Mouse (Mus musculus) ES-E14 (cell line): ENCODE data around the gene Nbr1. TPM values are rescaled to one million over a fixed set of nuclear protein-coding genes. Genes with fewer than 3 reads are reported as not detected.
A peak's percentile ranks its signal among the peaks of the same experiment; 100 is the strongest.
"Not testable (repeated sequence)": the region's sequence is repeated elsewhere in the genome, so short reads cannot be mapped to it uniquely, and the experiment has no call there.

Experiments
- DNase-seq: peaks from one replicate; pipeline ENCODE4 v3.0.0-alpha.2; 2013; ENCODE audit warnings: low read depth, low spot score
- H3K27ac ChIP-seq: 2 replicates; pipeline ENCODE4 v1.5.1; 2012; ENCODE audit warnings: low read depth, mild to moderate bottlenecking, low read length, moderate library complexity, mixed read lengths; ENCODE audit not compliant: poor library complexity, insufficient read depth, severe bottlenecking
- H3K36me3 ChIP-seq: 2 replicates; pipeline ENCODE4 v1.6.1; 2012; ENCODE audit warnings: mild to moderate bottlenecking, low read length, moderate library complexity, mixed read lengths; ENCODE audit not compliant: control insufficient read depth, poor library complexity, insufficient read depth, severe bottlenecking
- H3K4me1 ChIP-seq, 2 experiments: fragments of 150-350 bp in 1 of 2; sonication (generic) in 1 of 2; 2 replicates each; pipeline ENCODE4 v1.6.1; 2012; ENCODE audit warnings: low read length in 2 of 2, mild to moderate bottlenecking in 1 of 2, mixed read lengths in 1 of 2; ENCODE audit not compliant: control insufficient read depth in 2 of 2, insufficient read depth in 2 of 2, poor library complexity in 1 of 2
- H3K4me3 ChIP-seq, 2 experiments: fragments of 150-350 bp in 1 of 2; sonication (generic) in 1 of 2; 2 replicates each; pipeline ENCODE4 v1.5.1; 2012; ENCODE audit warnings: low read length in 2 of 2, low read depth in 1 of 2, mild to moderate bottlenecking in 1 of 2, mixed read lengths in 1 of 2; ENCODE audit not compliant: insufficient read depth in 1 of 2, poor library complexity in 1 of 2, severe bottlenecking in 1 of 2
- H3K9ac ChIP-seq: 2 replicates; pipeline ENCODE4 v1.6.1; 2012; ENCODE audit warnings: low read depth, mild to moderate bottlenecking, low read length, mixed read lengths; ENCODE audit not compliant: poor library complexity, insufficient read depth, severe bottlenecking
- H3K9me3 ChIP-seq: fragments of 150-350 bp; sonication (generic); 2 replicates; pipeline ENCODE4 v1.6.1; 2012; ENCODE audit warnings: low read depth, mild to moderate bottlenecking, low read length; ENCODE audit not compliant: control insufficient read depth, insufficient read depth
- CHD2 ChIP-seq: IDR thresholded peaks from 2 replicates; pipeline ENCODE4 v1.6.1; 2014; ENCODE audit warnings: mild to moderate bottlenecking, low read depth, low read length, inconsistent platforms
- HCFC1 ChIP-seq: IDR thresholded peaks from 2 replicates; pipeline ENCODE4 v1.6.1; 2012; ENCODE audit warnings: low read length, inconsistent platforms, borderline replicate concordance; ENCODE audit not compliant: insufficient read depth
- MAFK ChIP-seq: IDR thresholded peaks from 2 replicates; pipeline ENCODE4 v1.6.1; 2014; ENCODE audit warnings: mild to moderate bottlenecking, low read depth, low read length, inconsistent platforms; ENCODE audit not compliant: insufficient read depth
- ZC3H11A ChIP-seq: IDR thresholded peaks from 2 replicates; pipeline ENCODE4 v1.6.1; 2012; ENCODE audit warnings: low read depth, mild to moderate bottlenecking, inconsistent platforms, low read length, borderline replicate concordance
- ZNF384 ChIP-seq: IDR thresholded peaks from 2 replicates; pipeline ENCODE4 v1.6.1; 2012; ENCODE audit warnings: low read depth, low read length, inconsistent platforms
- in situ Hi-C, 2 experiments: fragments of 600-800 bp; cut with MboI; formaldehyde crosslinking; loops; one replicate each; pipeline ENCODE4 v1.15.1; 2025; ENCODE audit warnings: low sequenced_read_pairs in 2 of 2, inconsistent platforms in 1 of 2; ENCODE audit not compliant: unreplicated experiment in 2 of 2
- total RNA-seq: library from RNA; depleted of rRNA; stranded (reverse); fragments of 300-350 nt; gene quantifications from 2 replicates; pipeline ENCODE4 v1.2.3, GENCODE M21; 2012

The Nbr1 gene
- total RNA-seq, 1 experiment = 101 TPM

GRCm38 (mm10) chr11:101599156-101599555 lies 47.2 kb downstream of the Nbr1 start, which contains the start of gene Gm11634:
TSS of gene Gm11634 (minus strand) at chr11:101599256.
- in situ Hi-C loops = no loop called here
- TF ChIP-seq CHD2 (no peak), MAFK (no peak), ZNF384 (no peak), ZC3H11A (no peak)
- Histone ChIP-seq H3K4me1 (peaks cover 0 to 2% of the 10 kb centered on the region in 2 experiments; a peak in 1 of 4 replicates), H3K36me3 (no peaks in the 10 kb centered on the region), H3K9ac (no peak within 1 kb of the TSS), H3K27ac (no peak within 1 kb of the TSS), H3K4me3 (no peak within 1 kb of the TSS), H3K9me3 (no peaks in the 10 kb centered on the region)
- DNase-seq = no peak

DNA sequence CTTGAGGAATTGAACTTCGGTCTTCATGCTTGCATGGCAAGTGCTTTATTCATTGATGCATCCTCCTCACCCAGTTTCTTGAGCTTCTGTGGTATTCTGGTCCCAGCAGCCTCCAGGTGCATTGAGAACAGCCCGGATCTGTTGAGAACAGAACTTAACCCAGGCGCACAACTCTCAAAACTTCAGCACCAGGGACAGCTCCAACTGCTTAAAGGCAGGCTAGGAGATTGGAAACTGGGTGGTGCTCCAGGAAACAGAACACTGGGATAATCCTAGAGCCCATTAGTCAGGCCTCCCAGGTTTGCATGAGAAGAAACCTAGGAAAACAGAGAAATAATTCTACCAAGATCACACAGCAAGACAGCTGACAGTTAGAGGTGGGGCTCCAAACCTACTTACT lies 50.5 kb downstream of the Nbr1 start:
- DNase-seq = peak; percentile 92
- Histone ChIP-seq H3K9ac (no peak overlapping the region), H3K9me3 (no peaks in the 10 kb centered on the region), H3K4me1 (no peaks in the 10 kb centered on the region), H3K27ac (no peak overlapping the region), H3K36me3 (no peaks in the 10 kb centered on the region), H3K4me3 (no peak overlapping the region)
- TF ChIP-seq HCFC1 (no peak), MAFK (no peak), ZNF384 (no peak), ZC3H11A (no peak), CHD2 (no peak)
- in situ Hi-C loops = no loop called here

GRCm38 (mm10) chr11:101604116-101604515 lies 52.2 kb downstream of the Nbr1 start:
- Histone ChIP-seq H3K27ac (peak overlapping the region; percentile 99; the same call in 1 of the 2 replicates), H3K4me1 (no peaks in the 10 kb centered on the region), H3K9ac (no peak overlapping the region), H3K4me3 (no peak overlapping the region), H3K9me3 (0 out of 2 replicates have a peak, but pooled peaks cover 2% of the 10 kb centered on the region), H3K36me3 (no peaks in the 10 kb centered on the region)
- TF ChIP-seq ZC3H11A = no peak
- no peak for TF ChIP-seq MAFK
- no peak for TF ChIP-seq ZNF384
- no peak for TF ChIP-seq HCFC1
- TF ChIP-seq CHD2 = no peak
- no peak for DNase-seq
- in situ Hi-C loops = no loop called here

DNA sequence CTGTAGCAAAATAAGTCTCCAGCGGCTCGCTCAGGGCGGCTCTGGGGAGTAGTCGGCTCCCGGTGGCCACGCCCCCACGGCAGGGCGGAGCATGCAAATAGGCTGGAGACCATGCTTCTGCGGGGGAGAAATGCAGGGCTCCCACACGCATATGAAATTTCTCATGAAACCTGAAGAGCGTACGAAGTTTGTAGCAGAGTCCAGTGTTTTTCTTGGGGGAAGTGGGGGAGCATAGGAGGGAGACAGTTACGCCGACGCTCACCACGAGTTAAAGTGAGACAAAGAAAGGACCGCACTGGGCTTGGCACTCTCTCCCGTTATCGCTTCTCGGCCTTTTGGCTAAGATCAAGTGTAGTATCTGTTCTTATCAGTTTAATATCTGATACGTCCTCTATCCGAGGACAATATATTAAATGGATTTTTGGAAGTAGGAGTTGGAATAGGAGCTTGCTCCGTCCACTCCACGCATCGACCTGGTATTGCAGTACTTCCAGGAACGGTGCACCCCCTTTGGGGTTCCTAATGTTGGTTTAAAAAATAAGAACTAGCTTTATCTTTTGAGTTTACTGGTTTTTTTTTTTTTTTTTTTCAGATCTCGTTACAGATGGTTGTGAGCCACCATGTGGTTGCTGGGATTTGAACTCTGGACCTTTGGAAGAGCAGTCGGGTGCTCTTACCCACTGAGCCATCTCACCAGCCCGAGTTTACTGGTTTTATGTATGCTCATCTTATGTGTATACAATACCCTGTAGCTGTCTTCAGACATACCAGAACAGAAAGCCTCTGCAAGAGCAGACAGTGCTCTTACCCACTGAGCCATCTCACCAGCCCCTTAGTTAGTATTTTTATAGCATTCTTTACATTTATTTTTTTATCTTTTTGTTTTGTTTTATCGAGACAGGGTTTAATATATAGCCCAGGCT lies 52.8 kb downstream of the Nbr1 start:
- Histone ChIP-seq H3K9ac (peak overlapping the region; percentile 76), H3K27ac (peak overlapping the region; percentile 99)
- in situ Hi-C loops = not testable (repeated sequence)

GRCm38 (mm10) chr11:101607134-101607533 lies 55.2 kb downstream of the Nbr1 start:
- H3K36me3 ChIP-seq, H3K4me3 ChIP-seq, H3K4me1 ChIP-seq, H3K27ac ChIP-seq, H3K9me3 ChIP-seq, in situ Hi-C loops, DNase-seq, H3K9ac ChIP-seq: not testable (repeated sequence)

More for the DNA sequence above, 52.8 kb downstream of the Nbr1 start:
- H3K9me3 ChIP-seq, H3K36me3 ChIP-seq, H3K4me1 ChIP-seq: not testable (repeated sequence)
- peak; percentile 93 for DNase-seq
- peak; percentile 58; the same call in 1 of the 2 replicates for TF ChIP-seq HCFC1
- H3K4me3 ChIP-seq = peak overlapping the region in 1 of 2 experiments; percentile 14; a peak in 1 of 4 replicates
